Mouse (Mus musculus) right cerebral cortex, adult 2 months (tissue): ENCODE measurements at regions not wholly inside any gene's neighbourhood (a gene's known extent, or its start where the extent isn't known, plus 50 kb on each side); places are given as distances from the start of the nearest gene placed in this dataset.
A peak's percentile ranks its signal among the peaks of the same experiment; 100 is the strongest.

Experiments used
- DNase-seq, 2 experiments: peaks; one replicate each; pipeline ENCODE4 v3.0.0; 2021 to 2022; ENCODE audit warnings: low spot score in 2 of 2

DNA sequence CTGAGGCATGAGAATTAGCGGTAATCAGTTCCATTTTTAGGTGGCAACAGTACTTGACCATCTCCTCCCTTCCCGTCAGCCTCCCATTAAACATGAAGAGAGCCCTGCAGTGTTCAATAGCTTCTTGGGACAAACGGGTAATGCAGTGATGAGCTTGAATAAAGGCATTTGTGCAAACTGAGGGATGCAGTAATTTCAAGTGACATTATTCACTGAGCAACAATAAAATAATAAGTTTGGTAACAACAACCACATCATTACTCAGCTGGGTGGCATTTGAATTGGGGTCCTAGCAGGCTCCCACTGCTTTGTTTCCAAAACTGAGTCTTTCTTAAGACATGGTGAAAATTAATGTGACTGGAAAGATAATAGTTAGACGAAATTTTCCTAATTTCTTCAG lies 315.2 kb upstream of the C030005K15Rik start:
- DNase-seq: no peak

DNA sequence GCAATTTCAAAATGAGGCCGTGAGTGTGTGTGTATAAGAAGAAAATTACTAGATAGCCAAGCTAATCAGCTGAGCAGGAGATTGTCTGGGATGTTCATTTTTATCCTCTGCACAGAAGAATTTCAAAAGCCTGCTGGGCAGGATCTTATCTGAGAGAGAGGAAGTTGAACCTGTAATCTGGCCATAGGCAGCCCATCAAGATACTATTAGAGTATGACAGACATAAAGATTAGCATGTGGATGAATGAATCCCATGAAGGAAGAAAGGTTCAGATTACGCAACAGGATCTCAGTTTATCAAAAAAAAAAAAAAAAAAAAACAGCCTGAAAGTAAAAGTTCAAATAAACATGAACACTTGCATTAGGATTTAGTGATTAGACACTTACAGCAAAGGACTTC lies 317.3 kb upstream of the C030005K15Rik start:
- no peak for DNase-seq

DNA sequence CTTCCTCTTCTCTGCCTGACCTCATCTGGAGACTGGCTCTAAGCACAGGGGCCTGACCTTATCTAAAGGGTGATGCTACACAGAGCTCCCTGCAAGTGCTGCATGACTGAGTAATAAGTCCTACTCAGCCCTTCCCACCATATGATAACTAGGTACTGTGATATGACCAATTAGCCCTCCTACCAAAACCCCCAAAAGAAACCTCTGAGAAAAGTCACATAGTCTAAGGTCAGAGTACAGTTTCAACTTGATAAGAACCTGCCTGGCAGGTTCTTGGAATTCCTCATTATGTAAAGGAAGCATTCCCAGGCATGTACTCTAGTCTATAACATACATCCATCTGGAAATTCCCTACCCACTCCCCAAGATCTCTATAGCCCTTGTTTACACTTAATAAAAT lies 318.0 kb upstream of the C030005K15Rik start:
- no peak for DNase-seq

DNA sequence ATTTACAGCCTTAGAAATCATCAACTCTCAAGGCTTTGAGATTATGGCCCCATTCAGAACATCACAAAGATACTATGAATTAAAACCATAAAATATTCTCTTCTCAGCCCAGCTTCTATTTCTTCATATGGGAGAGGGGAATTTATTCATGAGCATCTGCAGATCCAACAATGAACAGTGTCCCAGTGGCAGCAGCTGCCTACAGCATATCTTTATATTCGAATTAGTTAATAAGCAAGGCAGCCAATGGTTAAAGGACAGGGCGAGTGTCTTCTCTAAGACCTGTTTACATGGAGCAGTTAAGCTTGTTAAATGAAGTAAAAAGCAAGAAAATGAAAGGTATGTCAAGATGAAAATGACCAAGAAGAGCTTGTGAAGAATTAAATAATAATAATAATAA lies 346.9 kb upstream of the C030005K15Rik start:
- no peak for DNase-seq

DNA sequence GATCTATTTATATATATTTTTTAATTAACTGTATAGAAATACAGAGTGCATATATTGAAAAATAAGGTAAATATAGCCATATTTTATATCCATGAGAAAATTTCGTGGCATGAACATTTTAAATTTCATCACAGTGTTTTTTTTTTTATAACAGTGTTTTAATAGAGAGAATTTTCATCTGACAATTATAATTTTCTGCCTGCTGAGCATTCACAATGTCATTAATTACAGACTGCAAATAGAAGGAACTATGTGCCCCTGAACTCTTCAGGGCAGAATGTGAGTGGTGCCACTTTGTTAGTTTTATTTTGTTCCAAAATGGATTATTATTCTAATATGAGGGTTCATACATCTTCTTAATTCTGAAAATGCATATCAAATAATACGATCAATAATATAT lies 358.3 kb upstream of the C030005K15Rik start:
- no peak for DNase-seq

DNA sequence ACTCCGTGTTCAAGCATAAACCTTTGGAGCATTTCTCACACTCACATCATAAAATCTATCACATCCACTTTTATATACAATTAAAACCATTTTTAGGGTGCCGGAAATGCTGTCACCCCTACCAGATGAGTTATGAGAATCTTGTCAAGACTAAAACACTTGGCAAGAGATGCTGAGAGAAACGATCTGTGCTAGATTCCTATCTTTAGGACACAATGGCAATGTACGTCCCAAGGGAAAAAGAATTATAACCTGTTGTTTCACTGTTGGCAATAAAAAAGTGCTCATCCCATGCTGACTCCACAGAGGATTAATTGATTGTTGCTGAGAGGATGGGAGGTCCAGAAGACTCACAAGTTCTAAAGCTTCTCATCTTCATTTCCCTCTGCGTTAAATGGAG lies 389.7 kb upstream of the C030005K15Rik start:
- DNase-seq: no peak

DNA sequence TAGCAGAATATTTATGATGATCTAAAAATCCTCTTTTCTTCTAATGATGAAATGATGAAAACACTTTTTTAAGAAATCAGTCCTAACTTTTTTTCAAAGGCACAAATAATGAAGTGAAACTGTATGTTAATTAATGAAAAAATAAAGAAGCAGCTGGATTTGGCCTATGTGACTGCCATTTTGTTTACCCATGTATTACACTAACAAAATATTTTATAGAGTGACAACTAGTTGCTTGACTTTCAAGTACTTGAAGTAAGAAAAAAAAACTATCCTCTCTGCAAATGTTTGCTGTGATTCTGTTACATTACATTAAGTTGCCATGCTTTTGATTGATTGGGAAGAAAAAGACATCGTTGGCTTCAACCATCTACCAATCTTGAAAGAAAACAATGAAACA lies 399.2 kb upstream of the C030005K15Rik start:
- no peak for DNase-seq

DNA sequence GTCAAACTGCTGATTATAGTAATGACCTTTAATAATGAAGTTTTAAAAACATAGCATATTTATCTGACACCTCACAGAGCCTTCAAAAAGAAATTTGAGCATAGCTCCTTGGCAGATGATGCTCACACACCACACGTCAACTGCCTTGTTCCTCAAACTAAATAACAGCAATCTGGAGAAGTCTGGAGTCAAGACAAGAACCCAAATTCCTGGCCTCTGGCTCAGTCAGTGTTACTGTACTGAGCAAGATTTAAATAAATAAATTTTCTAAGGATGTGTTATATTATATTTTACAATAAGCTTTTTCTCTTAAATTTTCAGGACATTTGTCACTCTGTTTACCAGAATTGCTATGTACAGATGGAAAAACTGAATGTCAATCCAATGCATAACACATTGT lies 408.5 kb upstream of the C030005K15Rik start:
- DNase-seq: no peak

DNA sequence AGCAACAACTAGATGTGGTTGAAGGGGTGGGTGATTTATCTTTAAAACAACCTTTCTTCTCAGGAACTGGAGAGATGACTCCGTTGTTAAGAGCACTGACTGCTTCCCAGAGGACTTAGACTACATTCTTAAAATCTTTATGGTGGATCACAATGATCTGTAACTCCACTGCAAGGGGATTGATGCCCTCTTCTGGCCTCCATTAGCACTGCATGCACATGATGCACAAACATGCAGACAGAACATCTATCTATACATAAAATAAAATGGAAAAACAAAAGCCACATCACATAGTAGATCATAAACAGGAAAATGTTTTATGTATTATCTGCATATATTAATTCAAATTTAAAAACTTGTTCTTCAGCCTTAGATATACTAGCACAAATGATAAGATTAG lies 419.2 kb upstream of the C030005K15Rik start:
- DNase-seq: no peak

DNA sequence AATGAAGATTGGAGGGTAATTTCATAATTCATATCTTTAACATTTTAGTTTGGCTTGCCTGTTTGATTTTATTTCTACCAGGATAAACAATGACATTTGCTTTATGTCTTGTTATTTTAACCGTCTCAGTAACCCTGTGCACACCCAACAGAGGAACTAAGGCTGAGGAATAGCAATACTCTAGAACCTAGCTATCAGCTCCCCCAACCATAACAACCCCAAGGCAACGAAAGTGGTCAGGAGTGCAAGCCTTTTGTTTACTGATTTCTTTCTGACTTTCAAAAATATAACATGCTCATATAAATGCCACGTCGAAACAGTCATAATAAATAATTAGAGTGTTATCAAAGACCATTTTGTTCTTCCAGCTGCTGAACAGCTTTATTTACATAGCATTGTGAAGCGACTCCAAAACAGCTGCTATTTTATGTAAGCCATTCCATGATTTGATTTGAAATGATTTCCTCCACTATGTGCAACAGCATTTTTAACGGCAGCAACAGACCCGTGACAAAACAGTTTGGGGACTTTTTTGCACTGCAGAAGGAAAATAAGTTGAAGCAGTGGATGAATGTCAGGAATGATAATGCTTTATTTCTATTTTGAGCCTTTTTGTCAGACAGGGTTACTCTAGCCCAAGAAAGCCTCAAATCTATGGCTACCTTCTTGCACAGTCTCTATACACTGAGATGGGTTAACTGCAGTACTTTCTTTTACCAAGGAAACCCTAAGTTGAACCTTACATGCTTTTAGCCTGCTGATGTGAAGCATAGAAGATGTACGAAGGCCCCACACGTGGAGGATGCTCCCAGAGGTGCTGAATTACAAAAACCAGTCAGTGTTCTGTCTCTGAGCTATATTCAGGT lies 420.7 kb upstream of the C030005K15Rik start:
- no peak for DNase-seq

DNA sequence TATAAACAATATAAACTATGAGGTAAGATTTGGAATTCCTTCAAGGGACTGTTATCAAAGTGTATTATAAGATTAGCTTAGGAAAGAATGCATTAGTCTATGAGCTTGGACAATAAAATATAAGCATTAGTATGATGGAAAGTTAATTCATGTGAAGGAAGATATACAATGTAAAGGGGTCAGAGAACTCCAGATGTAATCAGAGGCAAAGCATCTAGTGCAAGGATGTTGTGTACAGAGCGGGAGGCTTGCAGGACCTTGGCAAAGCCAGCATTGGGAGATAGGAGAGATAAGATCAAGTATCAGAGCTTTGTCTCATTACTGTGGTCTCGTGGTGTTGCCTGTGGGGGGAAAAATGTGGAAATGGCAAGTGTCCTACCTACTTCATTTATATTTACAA lies 429.4 kb upstream of the C030005K15Rik start:
- DNase-seq: no peak

DNA sequence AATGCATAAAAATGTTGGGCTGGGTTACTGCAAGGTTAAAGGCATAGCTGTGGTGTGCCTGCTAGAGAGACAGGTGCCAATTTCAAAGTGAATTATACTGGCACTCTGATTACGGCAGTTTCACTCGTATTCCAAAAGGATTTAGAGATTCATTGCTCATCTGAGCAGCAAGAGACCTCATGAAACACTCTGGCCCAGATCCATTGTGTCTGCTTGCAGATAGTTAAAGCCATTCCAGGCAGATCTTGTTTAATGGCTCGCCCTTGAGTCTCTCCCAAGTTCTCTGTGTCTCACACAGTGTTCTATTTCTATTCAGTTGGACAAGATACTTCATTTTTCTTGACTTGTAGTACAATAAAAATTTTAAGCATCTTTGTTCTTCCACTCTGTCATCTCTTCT lies 459.1 kb upstream of the C030005K15Rik start:
- DNase-seq: no peak

DNA sequence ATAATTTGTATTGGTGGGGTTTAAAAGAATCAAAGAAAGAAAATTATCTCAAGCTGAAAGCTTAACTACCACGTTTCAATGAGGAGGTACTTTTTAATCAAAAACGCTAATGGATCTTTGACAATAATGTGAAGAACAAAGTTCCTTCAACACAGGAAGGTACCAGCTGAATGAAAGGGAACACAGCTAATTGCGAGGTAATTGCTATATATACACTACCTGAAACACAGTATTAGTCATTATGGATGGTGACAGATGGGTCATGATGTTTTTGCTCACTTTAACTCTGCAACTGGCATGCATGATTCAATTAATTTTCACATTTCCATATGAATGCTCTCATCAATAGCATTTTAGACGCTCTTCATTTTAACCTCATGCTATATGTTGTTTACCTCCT lies 470.3 kb upstream of the C030005K15Rik start:
- no peak for DNase-seq

DNA sequence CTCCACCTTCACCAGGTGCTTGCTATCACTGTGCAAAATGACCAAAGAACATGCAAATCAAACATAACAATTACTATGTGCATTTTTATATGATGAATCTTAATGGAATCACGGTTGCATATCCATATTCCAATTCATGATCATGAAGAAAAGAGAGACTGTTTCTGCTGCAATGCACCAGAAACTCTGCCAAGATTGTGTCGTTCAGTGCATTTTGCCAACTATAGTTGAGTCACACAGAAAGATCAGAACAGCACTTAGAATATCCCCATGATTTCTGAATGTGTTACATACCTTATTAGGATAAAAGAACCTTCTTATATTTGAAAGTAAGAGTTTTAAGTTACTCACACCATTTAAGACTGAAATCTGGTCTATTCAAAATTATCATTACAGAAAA lies 483.7 kb upstream of the C030005K15Rik start:
- peak; percentile 20 to 24 for DNase-seq

DNA sequence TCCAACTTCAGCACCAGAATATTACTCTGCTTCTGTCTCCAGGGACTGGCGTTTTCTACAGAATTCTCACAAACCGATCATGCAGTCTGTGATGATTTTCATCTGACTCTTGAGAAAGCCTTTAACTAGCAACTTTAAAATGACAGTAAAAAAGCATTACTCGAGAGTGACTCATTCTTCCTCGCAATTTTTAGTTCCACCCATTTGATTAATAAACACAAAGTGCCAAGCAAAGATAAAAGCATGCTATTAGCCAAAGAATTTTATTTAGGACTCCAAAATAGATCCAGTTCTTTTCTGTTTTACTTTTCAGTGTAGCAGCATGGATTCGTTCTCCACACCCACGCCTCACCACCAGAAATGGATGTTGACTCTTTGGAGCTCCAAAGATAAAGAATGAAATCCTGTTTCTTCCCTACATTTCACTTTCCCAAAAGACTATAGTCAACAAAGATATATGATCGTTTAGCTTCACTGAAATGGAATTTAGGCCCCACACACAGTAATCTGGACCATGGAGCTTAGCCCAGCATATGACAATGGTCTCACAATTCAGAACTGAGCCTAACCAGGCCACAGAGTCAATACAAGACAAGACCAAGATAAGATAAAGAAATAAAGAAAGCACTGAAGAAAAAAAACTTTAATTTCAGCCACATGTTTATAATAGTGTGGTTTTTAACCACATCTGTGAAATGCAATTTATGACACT lies 486.5 kb upstream of the C030005K15Rik start:
- peak; percentile 20 to 47 for DNase-seq

DNA sequence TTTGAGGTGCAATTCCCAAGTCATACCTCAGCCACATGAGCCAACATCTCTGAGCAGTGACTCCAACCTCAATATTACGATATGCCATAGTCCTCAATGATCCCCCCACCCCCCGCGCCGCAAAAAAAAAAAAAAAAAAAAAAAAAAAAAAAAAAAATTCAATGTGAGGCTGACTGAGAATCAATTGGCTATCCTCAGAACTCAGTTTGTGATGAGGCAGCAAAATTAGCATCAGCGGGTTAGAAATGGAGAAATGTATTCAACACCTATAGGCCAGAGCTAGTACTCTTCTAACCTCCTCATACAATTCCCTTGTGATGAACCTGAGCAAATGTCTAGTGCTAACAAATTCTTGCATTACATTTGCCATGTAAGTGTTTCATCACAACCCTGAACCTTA lies 504.5 kb upstream of the C030005K15Rik start:
- no peak for DNase-seq

DNA sequence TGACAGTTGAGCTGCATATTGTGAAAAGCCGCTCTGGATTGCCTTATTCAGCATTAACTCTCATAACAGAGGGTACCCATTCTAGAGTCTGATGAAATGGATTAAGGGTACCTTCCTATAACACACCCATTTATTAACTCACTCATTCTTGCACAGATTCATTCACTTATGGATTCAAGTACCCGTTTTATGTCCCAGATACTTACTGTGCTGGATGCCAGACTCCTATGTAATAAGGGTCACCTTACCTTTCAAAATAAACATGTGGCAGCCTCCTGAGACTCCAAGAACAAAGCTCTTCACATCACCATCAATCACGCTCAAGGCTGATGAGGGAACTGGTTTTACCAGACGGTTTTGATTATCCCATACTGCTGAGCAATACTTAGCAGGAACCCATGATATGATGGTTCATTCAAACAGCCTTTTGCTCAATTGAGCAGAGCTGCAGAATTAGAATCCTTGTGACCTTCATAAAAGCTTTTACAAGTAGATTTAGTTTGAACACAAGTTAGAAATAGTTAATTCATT lies 505.2 kb upstream of the C030005K15Rik start:
- no peak for DNase-seq

DNA sequence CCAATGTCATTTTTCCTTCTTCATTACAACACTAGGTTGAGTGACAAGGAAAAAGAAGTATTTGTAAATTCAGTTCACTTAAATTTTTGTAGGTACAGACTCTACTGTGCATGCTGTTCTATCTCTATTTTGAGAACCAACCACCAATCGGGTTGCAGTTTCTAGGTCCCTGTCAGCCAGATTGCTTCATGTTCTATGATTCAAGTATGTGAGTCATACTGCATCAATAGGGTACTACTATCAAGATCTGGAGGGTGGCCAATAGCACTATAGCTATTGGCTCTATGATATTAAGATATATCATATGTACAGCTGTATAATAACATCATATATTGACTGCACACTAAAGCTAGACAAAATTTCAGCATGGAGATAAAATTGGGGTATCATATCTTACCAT lies 521.8 kb upstream of the C030005K15Rik start:
- DNase-seq: no peak

DNA sequence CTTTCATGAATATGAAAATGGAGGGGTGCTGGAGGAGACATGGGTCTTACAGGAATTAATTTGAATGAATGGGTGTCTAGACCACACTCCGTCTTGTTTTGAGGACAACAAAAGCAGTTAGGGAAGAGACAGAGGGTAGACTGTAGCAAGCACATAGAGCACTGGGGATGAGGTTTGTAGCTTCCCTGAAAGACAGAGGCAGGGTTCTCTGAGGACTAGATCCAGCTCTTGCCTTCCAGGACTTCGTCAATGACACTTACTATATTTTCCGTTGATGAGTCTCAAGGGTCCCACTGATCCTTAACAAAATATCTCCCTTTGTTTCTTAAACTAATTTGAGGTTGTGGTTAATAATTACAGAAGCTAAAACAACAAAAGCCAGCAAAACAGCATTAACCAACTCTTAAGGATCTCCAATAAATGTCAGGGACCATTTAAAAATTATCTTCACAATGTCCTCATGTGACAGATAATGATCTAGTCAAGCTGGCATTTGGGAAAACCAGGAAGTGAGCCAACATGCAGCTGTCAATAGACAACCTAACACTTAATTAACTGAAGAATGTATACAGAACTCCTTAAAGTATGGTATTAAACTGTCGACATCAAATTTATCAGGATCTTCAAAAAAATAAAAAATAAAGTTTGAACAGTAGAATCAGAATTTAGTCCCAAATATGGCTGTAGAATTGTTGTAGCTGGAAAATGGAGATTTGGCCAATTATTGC lies 531.6 kb upstream of the C030005K15Rik start:
- no peak for DNase-seq

DNA sequence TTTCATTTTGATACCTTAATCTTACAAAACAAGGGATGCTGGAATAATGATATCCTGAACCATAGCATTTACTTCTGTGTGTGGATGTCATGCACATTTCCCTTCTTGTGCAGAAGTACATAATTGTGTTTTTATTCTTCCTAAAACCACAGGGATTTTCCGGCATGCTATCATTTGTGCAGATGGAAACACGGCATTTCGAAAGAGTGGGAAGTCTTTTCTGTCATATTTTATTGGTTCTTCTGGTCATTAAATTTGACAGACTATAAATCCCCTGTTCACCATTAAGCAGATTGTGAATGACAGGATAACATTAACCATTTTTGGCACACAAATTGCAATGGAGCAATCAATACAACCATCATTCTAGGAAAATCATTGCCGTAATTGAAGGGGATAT lies 532.7 kb upstream of the C030005K15Rik start:
- DNase-seq: no peak

DNA sequence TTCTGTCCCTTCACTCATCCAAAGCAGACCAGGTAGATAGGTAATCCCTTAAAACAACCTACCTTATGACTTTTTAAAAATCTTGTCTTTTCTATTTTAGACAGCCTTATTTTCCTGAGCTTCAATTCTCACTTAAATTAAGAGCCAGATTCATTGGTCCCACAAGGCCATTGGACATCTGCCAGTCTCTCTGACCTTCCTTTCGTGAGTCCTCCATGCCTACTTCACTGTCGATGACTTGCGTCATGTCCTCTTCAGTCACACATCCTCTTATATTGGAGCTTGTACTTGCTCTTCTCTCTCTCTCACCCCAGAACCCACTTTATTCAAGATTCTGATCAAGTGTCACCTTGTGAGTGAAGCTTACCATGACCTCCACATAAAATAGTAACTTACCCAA lies 542.0 kb upstream of the C030005K15Rik start:
- DNase-seq: no peak

DNA sequence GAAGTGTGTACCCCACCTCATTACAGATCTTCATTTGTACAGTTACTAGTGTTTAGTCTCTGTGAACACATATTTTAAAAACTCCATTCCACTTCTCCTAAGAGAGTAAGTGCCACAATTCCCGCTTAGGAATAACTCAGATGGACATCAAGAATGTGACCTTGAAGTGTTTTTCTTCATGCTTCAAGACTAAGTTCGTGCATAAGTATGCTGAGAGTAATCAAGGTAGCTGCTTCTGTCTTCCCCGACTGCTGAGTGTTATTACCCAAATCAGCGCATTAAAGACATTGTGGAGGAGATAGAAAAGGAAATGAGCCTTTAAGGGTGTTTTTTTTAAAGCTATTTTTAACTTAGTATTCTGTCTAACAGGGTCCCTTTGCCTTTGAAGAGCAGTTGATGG lies 565.1 kb upstream of the C030005K15Rik start:
- no peak for DNase-seq
